Mouse (Mus musculus) heart, postnatal 10 days (tissue): ENCODE data around the gene Ndufs2. TPM values are rescaled to one million over a fixed set of nuclear protein-coding genes. Genes with fewer than 3 reads are reported as not detected.
"Not testable (repeated sequence)": the region's sequence is repeated elsewhere in the genome, so short reads cannot be mapped to it uniquely, and the experiment has no call there.

Experiments used
- DNase-seq, 2 experiments: peaks; one replicate each; pipeline ENCODE4 v3.0.0; 2021
- intact Hi-C: fragments of 180-260 bp; cut with DNase I; formaldehyde crosslinking; loops from one replicate; pipeline ENCODE4 v1.15.1; 2025
- total RNA-seq, 2 experiments: library from RNA; stranded (reverse); gene quantifications; 2 replicates each; pipeline ENCODE4 v1.2.3; 2021

Gene Ndufs2
- total RNA-seq, 2 experiments from 2014 or later: 1,054 to 1,076 TPM

DNA sequence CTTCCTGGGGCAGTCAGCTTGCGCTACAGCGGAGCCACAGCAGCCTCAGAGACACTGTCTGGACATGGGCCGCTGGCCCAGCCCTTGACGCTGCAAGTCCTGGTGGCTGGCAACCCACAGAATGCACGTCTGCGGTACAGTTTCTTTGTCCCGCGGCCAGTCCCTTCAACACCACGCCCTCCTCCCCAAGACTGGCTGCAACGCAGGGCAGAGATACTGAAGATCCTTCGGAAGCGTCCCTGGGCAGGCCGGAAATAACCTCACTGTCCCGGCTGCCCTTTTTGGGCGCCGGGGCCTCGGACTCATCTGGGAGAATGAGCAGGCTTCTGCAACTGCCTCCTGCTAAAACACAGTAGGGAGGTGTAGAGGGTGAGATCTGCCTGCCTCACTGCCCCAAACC lies 7.7 kb upstream of the Ndufs2 start:
- DNase-seq: no peak
- intact Hi-C loops: no loop called here

DNA sequence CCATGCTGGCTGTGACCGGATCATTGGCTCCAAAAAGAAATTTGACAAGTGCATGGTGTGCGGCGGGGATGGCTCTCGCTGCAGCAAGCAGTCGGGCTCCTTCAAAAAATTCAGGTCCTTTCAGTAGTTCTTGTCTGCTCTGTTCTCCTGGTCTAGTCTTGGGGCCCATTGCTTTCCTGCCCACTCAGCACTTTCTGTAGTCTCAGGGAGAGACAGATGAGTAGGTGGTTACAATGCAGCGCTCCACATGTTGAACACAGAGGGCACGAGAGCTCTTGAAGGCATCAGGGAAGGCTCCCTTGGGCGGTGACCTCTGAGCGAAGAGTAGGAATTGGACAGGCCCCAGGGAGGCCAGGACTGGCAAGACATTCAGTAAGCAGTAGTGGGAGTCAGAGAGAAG lies 6.6 kb upstream of the Ndufs2 start:
- DNase-seq: no peak

DNA sequence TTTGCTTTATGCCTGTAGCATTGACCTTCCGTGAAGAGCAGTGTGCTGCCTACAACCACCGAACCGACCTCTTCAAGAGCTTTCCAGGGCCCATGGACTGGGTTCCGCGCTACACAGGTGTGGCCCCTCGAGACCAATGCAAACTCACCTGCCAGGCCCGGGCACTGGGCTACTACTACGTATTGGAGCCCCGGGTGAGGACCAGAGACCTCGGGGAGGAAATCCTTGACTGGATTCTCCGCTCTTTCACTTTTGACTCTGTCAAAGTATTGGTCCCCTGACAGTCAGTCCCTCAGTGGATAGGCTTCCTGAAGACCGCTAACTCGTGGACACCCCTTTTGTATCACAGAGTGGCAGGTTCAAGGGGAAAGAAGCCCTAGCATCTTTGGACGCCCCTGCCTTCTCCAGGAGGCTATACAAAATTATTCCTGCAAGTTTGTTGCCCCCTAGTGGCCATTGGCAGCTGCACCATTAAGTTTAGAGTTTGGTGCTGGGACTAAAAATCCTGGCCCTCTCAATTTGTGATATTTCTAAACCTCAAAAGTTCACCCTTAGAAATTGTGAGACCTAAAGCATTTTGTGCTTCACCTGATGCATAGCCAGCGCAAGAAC lies 5.9 kb upstream of the Ndufs2 start:
- DNase-seq: peak; percentile 81 to 86
- intact Hi-C loops: loop anchor here (1.0 to 2.0 kb wide), 2 partner anchors 34 to 138 kb away; no protein-coding TSS in a partner anchor

More for the DNA sequence above, 6.6 kb upstream of the Ndufs2 start:
- intact Hi-C loops: loop anchor here (1.0 to 2.0 kb wide), 2 partner anchors 34 to 139 kb away; no protein-coding TSS in a partner anchor

GRCm38 (mm10) chr1:171256095-171256818 lies 5.1 kb upstream of the Ndufs2 start:
- no peak for DNase-seq
- intact Hi-C loops: loop anchor here (2.0 kb wide), 1 partner anchor 137 kb away; no protein-coding TSS in a partner anchor

DNA sequence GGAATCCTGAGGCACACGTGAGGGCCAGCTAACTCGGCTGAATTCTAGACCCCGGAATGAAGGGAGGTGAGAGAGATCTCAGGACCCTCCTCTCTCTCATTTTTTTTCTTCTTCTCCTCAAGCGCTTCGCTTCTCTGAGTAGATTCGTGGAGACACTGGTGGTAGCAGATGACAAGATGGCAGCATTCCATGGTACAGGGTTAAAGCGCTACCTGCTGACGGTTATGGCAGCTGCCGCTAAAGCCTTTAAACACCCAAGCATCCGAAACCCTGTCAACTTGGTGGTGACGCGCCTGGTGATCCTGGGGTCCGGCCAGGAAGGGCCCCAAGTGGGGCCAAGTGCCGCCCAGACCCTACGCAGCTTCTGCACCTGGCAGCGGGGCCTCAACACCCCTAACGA lies 1.2 kb upstream of the Ndufs2 start:
- intact Hi-C loops: no loop called here
- DNase-seq: no peak

DNA sequence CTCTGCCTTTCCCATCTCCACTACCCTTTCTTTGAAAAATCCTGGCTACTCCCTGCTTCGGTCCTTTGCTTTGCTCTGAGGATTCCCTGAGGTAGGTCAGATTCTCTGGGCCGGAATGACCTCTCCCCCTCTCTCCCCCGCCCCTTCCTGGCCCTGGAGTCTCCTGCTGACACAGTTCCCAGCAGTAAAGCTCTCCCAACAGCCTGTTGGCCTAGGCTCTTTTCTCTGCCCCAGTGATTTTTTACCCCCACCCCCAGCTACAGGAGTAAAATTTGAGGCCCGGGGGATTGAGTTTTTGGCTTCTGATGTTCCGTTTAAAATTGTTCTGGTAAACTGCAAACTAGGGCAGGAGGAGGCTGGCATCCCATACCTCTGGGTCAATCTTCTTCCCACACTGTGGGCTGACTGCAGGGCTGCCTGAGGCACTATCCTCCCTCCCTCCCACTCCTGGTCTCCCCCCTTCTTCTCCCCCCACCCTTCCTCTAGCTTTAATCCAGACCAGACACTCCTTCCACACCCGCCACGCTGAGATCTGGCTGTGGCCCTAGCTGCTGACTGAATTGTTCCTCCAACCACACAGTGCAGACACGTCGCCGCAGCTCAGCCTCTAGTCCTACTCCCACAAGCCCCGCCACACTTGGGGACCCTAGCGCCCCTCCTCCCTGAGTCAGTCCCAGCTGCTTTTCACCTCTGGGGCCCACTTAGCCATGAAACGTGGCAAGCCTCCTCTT lies 571 bp upstream of the Ndufs2 start:
- intact Hi-C loops: no loop called here
- peak; percentile 68 to 74 for DNase-seq

GRCm38 (mm10) chr1:171249913-171250600 lies 1.1 kb downstream of the Ndufs2 start, which contains the start of gene Adamts4:
Adamts4 (plus strand) TSS chr1:171250421.
- intact Hi-C loops: no loop called here
- peak; percentile 82 for DNase-seq

- peak in 1 of 2 experiments; percentile 33 for DNase-seq
- intact Hi-C loops: no loop called here
These were observed 2.6 kb downstream of the Ndufs2 start for GRCm38 (mm10) chr1:171248386-171249226.

- peak in 1 of 2 experiments; percentile 53 for DNase-seq
- intact Hi-C loops: loop anchor here (1.0 to 2.0 kb wide), 2 partner anchors 15 to 33 kb away; partner anchors contain the start of gene Ppox
These were observed 3.3 kb downstream of the Ndufs2 start for GRCm38 (mm10) chr1:171247916-171248315.

DNA sequence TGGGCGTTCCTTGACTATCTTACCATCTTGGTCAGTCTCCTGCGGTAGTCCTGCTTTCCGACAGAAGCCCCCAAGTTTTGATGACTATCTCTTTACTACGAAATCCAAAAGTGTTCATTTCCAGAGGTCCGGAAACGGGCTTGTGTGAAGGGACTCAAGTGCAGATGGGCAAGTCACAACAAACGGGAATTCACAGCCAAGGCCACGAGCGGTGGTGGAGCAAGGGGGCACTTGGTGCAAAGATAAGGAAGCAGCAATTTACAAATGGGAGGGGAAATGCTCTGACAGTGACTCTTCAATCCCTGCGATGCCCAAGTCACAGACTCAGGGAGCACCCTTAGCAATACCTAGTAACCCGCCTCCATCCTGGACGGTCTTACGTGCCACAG lies 3.7 kb downstream of the Ndufs2 start:
- DNase-seq: no peak
- intact Hi-C loops: loop anchor here (1.0 to 2.0 kb wide), 2 partner anchors 15 to 34 kb away; partner anchors contain the start of gene Ppox

- intact Hi-C loops: loop anchor here (1.0 to 2.0 kb wide), 2 partner anchors 16 to 34 kb away; partner anchors contain the start of gene Ppox
- DNase-seq: peak; percentile 98 to 99
These were observed 4.3 kb downstream of the Ndufs2 start for GRCm38 (mm10) chr1:171246709-171247452.

DNA sequence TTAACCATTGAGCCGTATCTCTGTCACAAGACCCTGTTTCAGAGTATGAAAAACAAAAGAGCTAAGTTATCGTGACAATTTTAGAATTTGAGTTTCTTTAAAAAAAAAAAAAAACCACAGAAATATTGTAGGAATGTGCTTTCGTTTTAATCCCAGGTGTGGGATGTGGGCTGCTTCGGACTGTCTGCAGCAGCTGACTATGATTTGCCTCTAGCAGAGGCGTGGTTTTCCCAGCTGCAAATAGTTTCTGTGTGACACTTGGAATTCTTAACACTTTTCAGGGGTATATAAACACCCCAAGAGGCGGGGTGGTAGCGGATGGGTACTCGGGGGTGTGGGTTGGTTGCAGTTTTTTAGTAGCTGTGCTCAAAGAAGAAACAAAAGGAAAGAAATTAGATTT lies 5.8 kb downstream of the Ndufs2 start:
- no peak for DNase-seq

DNA sequence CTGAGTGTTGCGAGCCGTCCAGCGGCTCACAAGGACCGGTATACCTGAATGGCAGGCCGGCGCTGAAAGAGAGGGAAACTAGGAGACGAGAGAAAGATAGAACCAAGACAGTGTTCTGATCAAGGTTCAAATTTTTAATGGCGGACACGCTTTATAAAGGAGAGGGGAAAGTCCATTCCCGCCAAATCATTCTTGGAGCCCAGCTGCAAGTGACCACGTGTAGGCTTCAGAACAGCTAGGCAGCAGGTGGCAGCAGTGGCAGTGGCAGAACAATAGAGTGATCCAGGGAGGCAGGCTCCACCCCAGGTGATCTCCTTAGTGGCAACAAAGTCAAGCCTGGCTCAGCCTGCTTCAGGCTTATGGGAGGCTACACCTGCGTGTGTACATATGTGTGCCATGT lies 9.2 kb downstream of the Ndufs2 start:
- DNase-seq, intact Hi-C loops: not testable (repeated sequence)

More for the DNA sequence above, 5.8 kb downstream of the Ndufs2 start:
- intact Hi-C loops: loop anchor here (2.0 kb wide), 1 partner anchor 23 kb away; the partner anchor contains the start of gene Tomm40l

DNA sequence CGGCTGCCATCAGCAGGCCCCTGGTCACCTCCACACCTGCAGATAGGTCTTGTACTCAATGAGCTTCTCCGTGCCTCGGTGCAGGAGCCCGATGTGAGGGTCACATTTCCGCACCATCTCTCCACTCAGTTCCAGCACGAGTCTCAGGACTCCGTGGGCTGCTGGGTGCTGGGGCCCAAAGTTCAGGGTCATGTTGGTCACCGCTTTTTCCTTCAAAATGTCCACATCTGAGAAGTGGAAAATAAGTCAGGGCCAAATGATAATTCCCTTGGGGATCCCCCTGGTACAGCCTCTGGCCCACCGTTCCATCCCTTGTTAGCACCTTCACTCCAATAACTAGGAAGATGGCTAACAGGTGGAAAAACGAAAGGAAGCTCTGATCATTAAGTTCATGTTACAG lies 10.3 kb downstream of the Ndufs2 start:
- no peak for DNase-seq
- intact Hi-C loops: no loop called here

- intact Hi-C loops: loop anchor here (1.0 to 5.0 kb wide), 2 partner anchors 14 to 123 kb away; no protein-coding TSS in a partner anchor
These were observed 11.0 kb downstream of the Ndufs2 start for GRCm38 (mm10) chr1:171239992-171240744.

DNA sequence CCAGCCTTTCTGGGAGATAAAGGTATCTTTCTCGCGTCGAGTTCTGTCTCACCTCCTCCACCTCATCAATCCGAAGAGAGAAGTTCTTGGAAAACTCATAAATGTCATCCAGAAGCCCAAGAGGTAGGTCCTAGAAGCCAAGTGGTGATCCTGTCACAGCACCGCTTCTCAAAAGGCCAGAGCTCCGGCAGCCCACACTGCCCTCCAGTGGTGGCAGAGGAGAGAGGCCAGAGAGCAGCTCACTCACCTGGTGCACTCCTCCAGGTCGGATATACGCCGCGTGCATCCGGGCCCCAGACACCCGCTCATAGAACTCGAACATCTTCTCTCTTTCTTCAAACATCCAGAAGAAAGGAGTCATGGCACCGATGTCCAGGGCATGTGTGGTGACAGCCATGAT lies 12.7 kb downstream of the Ndufs2 start:
- intact Hi-C loops: loop anchor here (5.0 kb wide), 1 partner anchor 121 kb away; no protein-coding TSS in a partner anchor
- DNase-seq: peak; percentile 67 to 74

More at GRCm38 (mm10) chr1:171239992-171240744, 11.0 kb downstream of the Ndufs2 start:
- DNase-seq: peak; percentile 68

DNA sequence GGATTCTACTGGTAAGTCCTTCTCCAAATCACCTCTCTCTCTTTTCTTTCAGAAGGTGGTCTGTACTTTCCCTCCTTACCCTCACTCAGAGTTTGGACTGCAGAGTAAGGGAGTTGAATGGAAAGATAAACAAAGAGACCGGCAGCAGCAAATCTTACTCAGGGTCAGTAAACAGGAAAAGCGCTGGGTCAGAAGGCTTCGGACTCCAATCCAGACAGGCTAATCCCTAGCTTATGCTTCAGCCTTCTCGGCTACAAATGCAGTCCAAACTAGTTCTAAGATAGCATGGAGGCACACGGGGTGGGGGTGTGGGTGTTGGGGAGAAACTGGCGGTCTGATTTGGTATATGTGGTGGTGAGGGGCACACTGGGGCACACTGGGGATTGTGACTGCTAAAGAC lies 13.8 kb downstream of the Ndufs2 start:
- intact Hi-C loops: loop anchor here (5.0 kb wide), 1 partner anchor 120 kb away; no protein-coding TSS in a partner anchor

GRCm38 (mm10) chr1:171235791-171236190 lies 15.4 kb downstream of the Ndufs2 start:
- intact Hi-C loops: loop anchor here (5.0 kb wide), 1 partner anchor 118 kb away; no protein-coding TSS in a partner anchor
- DNase-seq: no peak

More for the DNA sequence above, 13.8 kb downstream of the Ndufs2 start:
- DNase-seq: no peak
